Mouse (Mus musculus) gastrocnemius, postnatal 14 days (tissue): ENCODE results near the gene Lars2. TPM values are rescaled to one million over a fixed set of nuclear protein-coding genes. Genes with fewer than 3 reads are reported as not detected.
"Not testable (repeated sequence)": the region's sequence is repeated elsewhere in the genome, so short reads cannot be mapped to it uniquely, and the experiment has no call there.

Experiments
- DNase-seq: peaks from one replicate; pipeline ENCODE4 v3.0.0; 2021; ENCODE audit warnings: mixed read lengths
- intact Hi-C: fragments of 180-260 bp; cut with DNase I; formaldehyde crosslinking; loops from one replicate; pipeline ENCODE4 v1.15.1; 2025; ENCODE audit warnings: low total_unique reads
- long read RNA-seq, 2 experiments: library from polyadenylated mRNA; stranded (forward); transcript quantifications; one replicate each; pipeline ENCODE4 v2.0.0; 2021
- total RNA-seq, 2 experiments: library from RNA; stranded (reverse); gene quantifications; 2 replicates each; pipeline ENCODE4 v1.2.3; 2021

Lars2 gene
- total RNA-seq, result 10 to 100 TPM; 43.6 to 53.1 TPM
- long read RNA-seq, experiment 1, transcript Lars2-201 (21 exons, 3,894 nt), result major isoform, 5 of 12 reads
- long read RNA-seq, experiment 1, partial matches to known transcripts, result 4 of 12 reads
- long read RNA-seq, experiment 1, other reads (novel, unspliced or antisense), result 2 of 12 reads
- long read RNA-seq, experiment 2, transcript Lars2-201 (21 exons, 3,894 nt), result major isoform, 10 of 16 reads
- long read RNA-seq, experiment 2, partial matches to known transcripts, result 3 of 16 reads
- long read RNA-seq, experiment 2, other reads (novel, unspliced or antisense), result 3 of 16 reads

- intact Hi-C loops, result no loop called here
- peak; percentile 95 for DNase-seq
Observed at GRCm38 (mm10) chr9:123366708-123367385, at the start of gene Lars2. TSS of gene Lars2 (plus strand) at chr9:123366927.

GRCm38 (mm10) chr9:123326106-123326505 is 40.6 kb upstream of the Lars2 start:
- intact Hi-C loops, result no loop called here
- no peak for DNase-seq

GRCm38 (mm10) chr9:123328336-123328735 is 38.4 kb upstream of the Lars2 start:
- intact Hi-C loops, result no loop called here
- no peak for DNase-seq

GRCm38 (mm10) chr9:123329831-123330230 is 36.9 kb upstream of the Lars2 start:
- intact Hi-C loops, result no loop called here
- DNase-seq, result no peak

GRCm38 (mm10) chr9:123330271-123330670 is 36.5 kb upstream of the Lars2 start:
- intact Hi-C loops, DNase-seq: not testable (repeated sequence)

- DNase-seq, result no peak
- intact Hi-C loops, result no loop called here
Observed at GRCm38 (mm10) chr9:123333479-123333878, 33.2 kb upstream of the Lars2 start.

GRCm38 (mm10) chr9:123335044-123335670 is 31.6 kb upstream of the Lars2 start:
- intact Hi-C loops, result no loop called here
- peak; percentile 3 for DNase-seq

- intact Hi-C loops, result no loop called here
- DNase-seq, result no peak
Observed at GRCm38 (mm10) chr9:123339651-123340144, 27.0 kb upstream of the Lars2 start.

- intact Hi-C loops, result no loop called here
- DNase-seq, result no peak
Observed at GRCm38 (mm10) chr9:123341256-123341655, 25.5 kb upstream of the Lars2 start.

GRCm38 (mm10) chr9:123343069-123343468 is 23.7 kb upstream of the Lars2 start:
- DNase-seq, result no peak
- intact Hi-C loops, result no loop called here

- DNase-seq, intact Hi-C loops: not testable (repeated sequence)
Observed at GRCm38 (mm10) chr9:123349286-123349685, 17.4 kb upstream of the Lars2 start.

GRCm38 (mm10) chr9:123359981-123360380 is 6.7 kb upstream of the Lars2 start:
- intact Hi-C loops, result no loop called here
- DNase-seq, result no peak

- intact Hi-C loops, result no loop called here
- no peak for DNase-seq
Observed at GRCm38 (mm10) chr9:123365353-123365752, 1.4 kb upstream of the Lars2 start.

GRCm38 (mm10) chr9:123365942-123366707 is 602 bp upstream of the Lars2 start:
- no peak for DNase-seq
- intact Hi-C loops, result no loop called here

- no peak for DNase-seq
- intact Hi-C loops, result no loop called here
Observed at GRCm38 (mm10) chr9:123367636-123368035, 909 bp downstream of the Lars2 start.

- DNase-seq, result no peak
- intact Hi-C loops, result no loop called here
Observed at GRCm38 (mm10) chr9:123382399-123382798, 15.7 kb downstream of the Lars2 start.

- no peak for DNase-seq
- intact Hi-C loops, result no loop called here
Observed at GRCm38 (mm10) chr9:123384696-123385095, 18.0 kb downstream of the Lars2 start.

GRCm38 (mm10) chr9:123385352-123386198 is 18.8 kb downstream of the Lars2 start:
- intact Hi-C loops, result no loop called here
- DNase-seq, result no peak

- intact Hi-C loops, result no loop called here
- no peak for DNase-seq
Observed at GRCm38 (mm10) chr9:123386347-123386746, 19.6 kb downstream of the Lars2 start.
